Mouse (Mus musculus) brown adipose tissue, adult 24 weeks (tissue): Measurements from ENCODE around the gene Gdf1. TPM values are rescaled to one million over a fixed set of nuclear protein-coding genes. Genes with fewer than 3 reads are reported as not detected.

Source experiments
- H3K27ac ChIP-seq: fragments of 200-500 bp; replicated peaks from 2 replicates; pipeline ENCODE4 v1.5.1; 2012; ENCODE audit warnings: low read depth, mild to moderate bottlenecking, low read length
- H3K4me1 ChIP-seq: fragments of 200-500 bp; 2 replicates; pipeline ENCODE4 v1.6.1; 2012; ENCODE audit warnings: low read length, mixed read lengths; ENCODE audit not compliant: control insufficient read depth, insufficient read depth, insufficient read length
- H3K4me3 ChIP-seq: fragments of 200-500 bp; 2 replicates; pipeline ENCODE4 v1.5.1; 2012; ENCODE audit warnings: low read depth, mild to moderate bottlenecking, low read length, moderate library complexity; ENCODE audit not compliant: insufficient read depth
- polyA plus RNA-seq: library from polyadenylated mRNA; stranded (reverse); fragments of >200 nt; gene quantifications from 2 replicates; pipeline ENCODE4 v1.2.4, GENCODE M21; 2012; ENCODE audit not compliant: missing spikeins, insufficient read depth, insufficient read length

Gene Gdf1
- polyA plus RNA-seq, result not detected in 2 replicates

DNA sequence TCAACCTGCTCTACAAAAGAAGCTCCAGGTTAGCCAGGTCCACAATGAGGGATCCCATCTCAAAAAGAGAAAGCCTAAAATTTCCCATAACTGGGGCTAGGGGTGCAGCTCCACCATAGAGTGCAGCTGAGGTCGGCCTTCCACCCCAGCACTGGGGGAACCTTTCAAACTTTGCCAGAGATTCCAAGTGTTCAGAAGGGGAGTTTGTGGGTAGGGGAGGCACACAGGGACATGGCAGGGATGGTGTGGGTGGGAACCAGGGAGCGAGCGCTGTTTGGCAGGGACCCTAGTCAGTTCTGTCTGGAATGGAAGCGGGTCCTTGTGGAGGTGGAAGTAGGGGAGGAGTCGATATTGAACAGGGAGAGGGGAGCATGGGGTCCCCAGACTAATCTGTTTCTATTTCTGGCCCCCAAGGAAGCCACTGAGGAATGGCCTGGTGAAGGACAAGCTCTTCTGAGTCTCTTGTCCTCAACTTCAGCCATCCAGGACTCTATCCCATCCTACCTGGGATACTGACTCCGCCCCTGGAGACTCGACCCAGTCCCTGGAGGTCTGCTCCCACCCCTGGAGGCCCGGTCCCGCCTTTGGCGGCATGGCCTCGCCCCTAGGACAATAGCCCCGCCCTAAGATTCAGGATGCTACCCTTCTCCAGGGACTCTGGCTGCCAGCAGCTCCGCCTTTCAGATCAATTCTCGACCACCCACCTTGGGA is at the start of gene Gdf1:
Gdf1 (plus strand) TSS at position 694 of the 711 bp plus-strand sequence.
- no peak within 1 kb of the TSS for H3K27ac ChIP-seq
- H3K4me3 ChIP-seq, result no peak within 1 kb of the TSS
- no peaks in the 10 kb centered on the region for H3K4me1 ChIP-seq

DNA sequence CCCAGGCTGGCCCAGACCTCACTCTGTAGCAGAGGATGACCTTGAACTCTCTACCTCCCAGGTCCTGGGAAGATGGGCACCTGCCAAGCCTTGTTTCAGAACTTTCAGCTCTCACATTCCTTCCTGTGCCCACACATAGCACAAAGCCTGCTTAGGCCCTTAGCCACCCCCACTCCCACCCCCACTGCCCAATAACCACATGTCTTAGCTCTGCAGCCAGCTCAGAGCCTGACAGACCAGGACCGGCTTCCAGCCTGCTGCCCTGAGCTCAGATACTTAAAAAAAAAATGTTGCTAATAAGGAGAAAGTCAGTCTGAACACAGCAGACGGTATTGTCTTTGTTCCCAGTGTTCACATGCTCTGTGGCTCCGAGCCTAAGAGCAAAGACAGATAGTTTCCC is 48.6 kb upstream of the Gdf1 start:
- Histone ChIP-seq H3K4me1 (peaks cover 10% of the 10 kb centered on the region; the same call in 1 of the 2 replicates), H3K4me3 (no peak overlapping the region), H3K27ac (no peak overlapping the region)

DNA sequence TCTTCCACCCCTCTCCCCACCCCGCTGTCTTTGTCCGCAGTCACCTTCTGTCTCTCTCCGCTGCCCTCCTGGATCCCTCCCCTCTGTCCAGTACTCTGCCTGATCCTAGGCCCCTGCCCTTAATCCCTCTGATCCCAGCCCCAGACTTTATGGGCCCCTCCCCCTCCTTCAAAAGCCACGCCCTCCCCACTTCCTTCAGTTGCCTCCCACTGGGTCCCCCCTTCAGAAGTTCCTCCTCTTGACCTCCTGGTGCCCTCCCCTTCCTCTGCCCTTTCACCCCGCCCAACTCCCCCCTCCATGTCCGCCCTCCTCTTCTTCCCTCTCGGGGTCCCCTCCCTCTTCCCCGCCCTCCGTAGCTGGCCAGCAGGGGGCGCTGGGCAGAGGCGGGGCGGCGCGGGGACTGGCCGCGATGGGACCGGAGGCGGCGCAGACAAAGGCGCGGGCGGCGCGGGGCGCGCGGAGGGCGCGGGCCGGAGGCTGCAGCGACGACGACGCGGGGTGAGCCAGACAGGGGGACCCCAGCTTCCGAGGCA is 46.9 kb upstream of the Gdf1 start, which contains the start of gene Homer3:
Homer3 (plus strand) TSS at position 225 of the 533 bp plus-strand sequence.
- Histone ChIP-seq H3K4me3 (peak within 1 kb of the TSS; percentile 95), H3K4me1 (no peaks in the 10 kb centered on the region; the same call in 1 of the 2 replicates), H3K27ac (peak within 1 kb of the TSS; percentile 76)

DNA sequence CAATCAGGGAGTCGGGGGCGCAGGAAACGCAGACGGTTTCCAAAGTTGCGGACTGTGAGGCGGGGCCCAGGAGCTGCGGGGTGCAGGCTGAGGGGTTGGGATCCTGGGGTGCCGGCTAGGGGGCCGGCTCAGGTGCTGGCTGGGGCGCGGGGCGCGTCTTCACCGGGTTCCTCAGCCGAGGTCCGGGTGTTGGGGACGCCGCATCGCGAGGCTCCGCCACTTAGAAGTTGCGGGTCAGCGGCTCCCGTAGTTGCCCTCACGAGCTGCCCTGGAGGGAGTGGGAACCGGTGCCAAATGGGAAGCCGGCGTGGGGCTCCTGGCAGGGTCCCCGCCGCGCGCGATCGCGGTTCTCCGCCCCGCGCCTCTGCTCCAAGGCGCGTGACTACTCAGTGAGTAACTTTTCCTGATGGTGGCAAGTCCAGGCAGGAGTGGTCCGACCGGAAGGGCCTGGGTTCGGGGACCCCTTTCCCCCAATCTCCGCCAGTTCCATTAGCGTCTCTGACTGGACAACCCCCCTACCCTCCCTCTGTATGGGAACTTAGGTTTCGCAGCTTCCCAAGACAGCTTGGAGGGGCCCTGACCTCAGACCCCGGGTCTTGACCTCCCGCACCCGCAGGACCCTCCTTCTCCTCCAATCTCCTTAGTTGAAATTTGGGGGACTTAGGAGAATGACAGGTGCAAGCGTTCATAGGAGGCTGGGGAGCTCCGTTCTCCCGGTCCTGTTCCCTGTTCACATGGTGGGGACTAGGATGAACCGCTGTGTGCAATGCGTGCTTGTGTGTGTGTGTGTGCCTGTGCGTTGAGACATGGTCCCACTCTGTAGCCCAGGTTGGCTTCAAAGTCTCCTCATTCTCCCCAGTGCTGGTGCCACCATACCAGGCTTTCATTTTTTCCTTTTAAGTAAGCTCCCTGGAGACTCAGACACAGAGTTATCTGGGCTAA is 46.2 kb upstream of the Gdf1 start:
- H3K4me3 ChIP-seq, result peak overlapping the region; percentile 95
- H3K27ac ChIP-seq, result peak overlapping the region; percentile 64; the same call in 1 of the 2 replicates
- no peaks in the 10 kb centered on the region; the same call in 1 of the 2 replicates for H3K4me1 ChIP-seq

DNA sequence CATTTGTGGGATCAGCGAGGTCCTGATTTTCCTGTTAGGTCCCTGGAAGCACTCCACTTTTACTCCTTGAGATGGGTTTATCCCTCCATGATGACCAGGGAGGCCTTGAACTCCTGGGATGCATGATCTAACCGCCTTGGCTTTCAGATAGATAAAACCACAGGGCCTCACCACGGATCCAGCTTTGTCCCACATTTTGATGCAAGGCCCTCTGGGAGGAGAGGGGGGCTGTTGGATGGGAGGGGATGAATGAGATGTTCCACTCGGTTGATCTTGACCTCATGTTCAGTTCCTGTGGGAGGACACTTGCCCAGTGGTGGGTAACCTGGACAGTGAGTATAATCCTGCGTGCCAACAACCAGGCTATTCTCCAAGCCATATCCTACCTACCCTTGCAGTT is 45.2 kb upstream of the Gdf1 start:
- no peak overlapping the region for H3K27ac ChIP-seq
- no peak overlapping the region for H3K4me3 ChIP-seq

DNA sequence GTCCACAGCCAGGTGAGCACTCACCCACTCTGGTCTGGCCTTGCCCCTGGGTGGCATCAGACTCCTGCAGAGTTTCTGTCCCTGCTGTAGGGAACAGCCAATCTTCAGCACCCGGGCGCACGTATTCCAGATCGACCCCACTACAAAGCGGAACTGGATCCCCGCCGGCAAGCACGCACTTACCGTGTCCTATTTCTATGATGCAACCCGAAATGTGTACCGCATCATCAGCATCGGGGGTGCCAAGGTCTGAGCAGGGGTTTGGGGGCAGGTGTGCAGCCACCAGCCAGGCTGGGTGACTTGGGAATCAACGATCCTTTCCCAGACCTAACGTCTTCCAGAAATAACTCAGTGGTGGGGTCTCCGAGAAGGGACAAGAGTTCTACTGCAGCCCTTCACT is 44.3 kb upstream of the Gdf1 start:
- H3K4me3 ChIP-seq, result no peak overlapping the region
- H3K4me1 ChIP-seq, result no peaks in the 10 kb centered on the region
- no peak overlapping the region for H3K27ac ChIP-seq

More for the DNA sequence above, 45.2 kb upstream of the Gdf1 start:
- H3K4me1 ChIP-seq, result no peaks in the 10 kb centered on the region

DNA sequence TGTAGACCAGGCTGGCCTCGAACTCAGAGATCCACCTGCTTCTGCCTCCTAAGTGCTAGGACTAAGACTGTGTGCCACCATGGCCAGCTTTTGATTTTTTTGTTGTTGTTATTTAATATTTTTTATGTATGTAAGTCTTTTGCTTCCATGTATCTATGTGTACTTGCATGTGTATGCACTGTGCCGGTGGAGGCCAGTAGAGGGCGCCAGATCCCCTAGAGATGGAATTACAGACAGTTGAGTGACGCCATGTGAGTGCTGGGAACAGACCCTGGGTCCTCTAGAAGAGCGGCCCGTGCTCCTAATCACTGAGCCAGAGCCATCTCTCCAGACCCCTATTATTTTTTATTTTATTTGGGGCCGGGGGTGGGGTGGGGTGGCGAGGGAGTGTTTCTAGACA is 42.9 kb upstream of the Gdf1 start:
- Histone ChIP-seq H3K4me1 (no peaks in the 10 kb centered on the region), H3K27ac (no peak overlapping the region), H3K4me3 (no peak overlapping the region)

DNA sequence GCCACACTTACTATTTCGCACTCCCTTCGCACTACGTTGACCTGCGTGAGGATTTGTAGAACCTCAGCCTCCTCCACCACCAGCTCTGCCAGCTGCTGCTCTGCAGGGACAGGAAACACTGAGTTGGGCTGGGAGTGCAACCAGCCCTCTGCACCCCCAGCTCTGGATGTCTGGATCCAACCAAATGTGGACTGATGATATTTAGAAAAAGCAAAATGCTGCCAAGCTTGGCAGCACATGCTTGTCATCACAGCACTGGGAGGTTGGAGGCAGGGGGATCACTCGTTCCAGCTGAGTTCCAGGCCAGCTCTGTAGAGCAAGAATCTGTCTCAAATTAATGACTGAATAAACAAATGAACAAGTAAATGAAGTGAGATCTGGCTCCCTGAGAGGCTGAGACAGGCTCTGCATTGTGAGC is 35.6 kb upstream of the Gdf1 start:
- H3K4me1 ChIP-seq, result no peaks in the 10 kb centered on the region
- H3K4me3 ChIP-seq, result no peak overlapping the region
- H3K27ac ChIP-seq, result no peak overlapping the region

DNA sequence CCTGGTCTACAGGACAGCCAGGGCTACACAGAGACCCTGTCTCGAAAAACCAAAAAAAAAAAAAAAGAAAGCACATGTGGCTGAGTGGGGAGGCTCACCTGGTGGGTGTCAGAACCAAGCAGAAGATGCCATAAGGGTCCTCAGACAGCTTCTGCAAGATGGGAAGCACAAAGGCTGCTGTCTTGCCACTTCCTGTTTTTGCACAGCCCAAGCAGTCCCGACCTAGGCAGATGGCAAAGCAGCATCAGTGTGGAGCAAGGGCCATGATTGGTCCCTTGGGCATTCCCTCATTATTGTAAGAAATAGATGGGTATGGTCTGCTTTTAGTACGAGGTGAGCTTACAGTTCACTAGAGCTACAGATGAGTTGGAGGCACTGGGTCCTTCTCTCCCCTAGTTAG is 28.7 kb upstream of the Gdf1 start:
- peak overlapping the region; percentile 20; the same call in 1 of the 2 replicates for H3K4me3 ChIP-seq
- H3K4me1 ChIP-seq, result peaks cover 9% of the 10 kb centered on the region
- H3K27ac ChIP-seq, result no peak overlapping the region

DNA sequence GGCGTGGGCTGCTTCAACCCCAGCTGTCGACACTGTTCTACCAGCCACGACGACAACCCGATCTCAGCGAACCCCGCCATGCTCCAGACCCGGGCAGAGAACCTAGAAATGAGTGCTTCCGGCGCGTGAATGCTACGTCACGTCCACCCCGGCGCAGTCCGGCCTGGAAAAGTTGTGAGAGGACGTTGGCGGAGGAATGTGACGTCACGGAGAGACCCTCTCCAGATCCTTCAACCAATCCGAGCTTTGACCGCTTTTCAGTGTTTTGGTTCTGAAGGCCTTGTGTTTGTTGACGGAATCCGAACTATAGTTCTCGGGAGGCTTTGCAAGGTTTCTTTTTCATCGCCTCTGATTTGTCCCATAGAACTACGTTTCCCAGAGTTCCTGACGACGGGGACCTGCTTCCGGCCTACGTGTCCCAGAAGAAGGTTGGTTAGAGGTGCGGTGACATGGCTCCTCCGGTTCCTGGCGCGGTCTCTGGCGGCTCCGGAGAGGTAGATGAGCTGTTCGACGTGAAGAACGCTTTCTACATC is 27.2 kb upstream of the Gdf1 start, which contains the start of the genes Ddx49 and Cope:
Ddx49 (minus strand) TSS at position 132 of the 533 bp plus-strand sequence.
Cope (plus strand) TSS at position 161 of the 533 bp plus-strand sequence.
- Histone ChIP-seq H3K4me1 (peaks cover 9% of the 10 kb centered on the region), H3K27ac (peak within 1 kb of the TSS; percentile 93), H3K4me3 (peak within 1 kb of the TSS; percentile 86)

DNA sequence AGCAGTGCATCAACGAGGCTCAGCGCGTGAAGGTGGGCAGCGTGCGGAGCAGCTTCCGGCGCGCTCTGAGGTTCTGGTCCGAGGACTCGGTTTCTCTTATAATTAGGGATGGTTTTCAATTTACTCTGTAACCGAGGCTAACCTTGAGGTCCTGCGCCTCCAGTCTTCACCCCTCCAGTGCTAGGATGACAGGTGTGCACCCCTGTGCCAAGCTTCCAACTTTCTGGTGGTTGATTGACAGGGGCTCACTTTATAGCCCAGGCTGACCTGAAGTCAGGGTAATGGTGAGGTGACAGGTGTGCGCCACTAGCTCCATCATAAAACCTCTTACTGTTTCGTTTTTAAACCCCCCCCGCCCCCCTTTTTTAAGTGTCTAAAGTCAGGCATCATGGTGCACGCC is 26.7 kb upstream of the Gdf1 start:
- Histone ChIP-seq H3K27ac (peak overlapping the region; percentile 93), H3K4me1 (peaks cover 9% of the 10 kb centered on the region), H3K4me3 (peak overlapping the region; percentile 86)

DNA sequence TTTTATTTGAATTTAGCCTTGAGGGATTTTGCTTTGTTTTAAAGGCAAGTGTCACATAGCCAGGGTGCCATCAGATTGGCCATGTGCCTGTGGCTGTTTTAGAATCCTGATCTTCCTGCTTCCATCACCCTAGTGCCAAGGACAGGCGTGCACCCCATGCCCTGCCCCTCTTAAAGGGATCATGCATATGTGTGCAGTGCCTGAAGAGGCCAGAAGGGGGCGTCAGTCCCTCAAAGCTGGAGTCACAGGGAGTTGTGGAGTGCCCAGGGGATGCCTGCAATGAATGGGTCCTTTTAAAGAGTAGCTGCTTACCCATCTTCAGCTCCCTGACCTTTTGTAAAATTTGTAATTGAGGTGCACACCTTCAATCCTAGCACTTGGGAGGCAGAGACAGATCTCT is 20.3 kb upstream of the Gdf1 start:
- Histone ChIP-seq H3K27ac (no peak overlapping the region), H3K4me1 (no peaks in the 10 kb centered on the region), H3K4me3 (no peak overlapping the region)

DNA sequence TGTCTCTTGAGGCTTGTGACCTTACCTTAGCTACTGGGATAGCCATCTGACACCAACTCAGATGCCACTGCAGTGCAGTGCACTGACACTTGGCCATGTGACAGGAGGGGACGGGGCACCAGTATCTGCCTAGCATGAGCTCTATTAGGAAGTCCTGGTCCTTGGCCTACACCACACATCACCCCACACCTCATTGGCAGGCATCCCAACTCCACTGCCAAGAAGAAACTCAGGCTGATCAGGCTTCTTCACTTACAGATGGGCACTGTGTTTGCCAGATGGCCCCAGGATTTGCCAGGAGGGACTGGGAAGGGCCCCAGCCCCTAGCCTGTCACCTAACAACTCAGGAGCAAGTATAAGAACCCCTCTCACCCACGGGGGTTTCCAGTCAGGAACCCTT is 16.2 kb upstream of the Gdf1 start:
- Histone ChIP-seq H3K4me3 (no peak overlapping the region), H3K27ac (no peak overlapping the region), H3K4me1 (no peaks in the 10 kb centered on the region)

DNA sequence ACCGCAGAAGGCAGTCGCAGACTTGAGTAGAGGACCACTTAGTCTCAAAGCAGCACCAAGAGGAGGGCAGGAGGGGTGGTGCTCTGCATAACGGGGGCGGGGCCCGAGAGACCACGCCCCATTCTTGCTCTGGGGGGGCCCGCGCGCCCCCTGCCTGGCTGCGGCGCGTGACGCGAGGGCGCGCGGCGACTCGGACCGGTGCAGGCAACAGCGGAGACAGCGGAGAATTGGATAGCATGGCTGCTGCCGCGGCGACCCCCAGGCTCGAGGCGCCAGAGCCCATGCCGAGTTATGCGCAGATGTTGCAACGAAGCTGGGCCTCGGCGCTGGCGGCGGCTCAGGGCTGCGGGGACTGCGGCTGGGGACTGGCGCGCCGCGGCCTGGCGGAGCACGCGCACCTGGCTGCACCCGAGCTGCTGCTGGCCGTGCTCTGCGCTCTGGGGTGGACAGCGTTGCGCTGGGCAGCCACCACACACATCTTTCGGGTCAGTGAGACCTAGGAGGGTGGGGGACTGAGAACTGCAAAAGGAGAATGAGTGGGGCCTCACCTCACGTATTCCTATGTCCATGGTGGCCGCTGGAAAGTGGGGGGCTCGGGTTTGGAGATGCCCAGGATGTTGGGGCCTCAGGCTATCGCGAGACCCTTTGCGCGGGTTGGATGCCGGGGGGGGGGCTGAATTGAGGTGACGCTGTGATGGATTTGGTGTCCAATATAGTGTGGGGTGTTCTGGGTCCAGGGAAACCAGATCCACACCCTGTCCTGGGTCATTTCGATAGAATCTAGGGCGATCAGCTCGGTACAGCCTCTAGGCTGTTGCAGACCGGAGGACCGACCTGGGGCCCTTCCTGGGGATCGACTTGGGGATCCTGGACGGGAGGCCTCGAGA is 13.8 kb upstream of the Gdf1 start, which contains the start of gene Cers1:
Cers1 (plus strand) TSS at position 152 of the 887 bp plus-strand sequence.
- no peak within 1 kb of the TSS for H3K27ac ChIP-seq
- H3K4me1 ChIP-seq, result no peaks in the 10 kb centered on the region
- H3K4me3 ChIP-seq, result peak within 1 kb of the TSS; percentile 56
